Mouse (Mus musculus) hindbrain, postnatal 0 days (tissue): ENCODE measurements at regions not wholly inside any gene's neighbourhood (a gene's known extent, or its start where the extent isn't known, plus 50 kb on each side); places are given as distances from the start of the nearest gene placed in this dataset.

Experiments used
- ATAC-seq: fragments of 200-750 bp; cut with Nextera tagmentation; 2 replicates; pipeline ENCODE4 v1.8.0; 2017; ENCODE audit warnings: mild to moderate bottlenecking, moderate TSS enrichment, moderate library complexity
- DNase-seq: peaks from one replicate; pipeline ENCODE4 v3.0.0-alpha.2; 2015; ENCODE audit warnings: low spot score
- H3K27ac ChIP-seq: fragments of 300-500 bp; sonication (generic); 2 replicates; pipeline ENCODE4 v1.5.1; 2014; ENCODE audit warnings: mild to moderate bottlenecking
- H3K27me3 ChIP-seq: fragments of 300-500 bp; sonication (generic); 2 replicates; pipeline ENCODE4 v1.6.1; 2014; ENCODE audit warnings: low read length, mixed read lengths; ENCODE audit not compliant: insufficient read depth
- H3K36me3 ChIP-seq: fragments of 300-500 bp; sonication (generic); 2 replicates; pipeline ENCODE4 v1.6.1; 2014; ENCODE audit warnings: low read length, mixed read lengths; ENCODE audit not compliant: insufficient read depth
- H3K4me1 ChIP-seq: fragments of 300-500 bp; sonication (generic); 2 replicates; pipeline ENCODE4 v1.6.1; 2014; ENCODE audit warnings: antibody characterized with exemption, low read length, mixed read lengths; ENCODE audit not compliant: insufficient read depth
- H3K4me2 ChIP-seq: fragments of 300-500 bp; sonication (generic); 2 replicates; pipeline ENCODE4 v1.6.1; 2014; ENCODE audit warnings: low read depth, mild to moderate bottlenecking, low read length, moderate library complexity, mixed read lengths
- H3K4me3 ChIP-seq: fragments of 300-500 bp; sonication (generic); 2 replicates; pipeline ENCODE4 v1.5.1; 2014; ENCODE audit warnings: low read length
- H3K9ac ChIP-seq: fragments of 300-500 bp; sonication (generic); replicated peaks from 2 replicates; pipeline ENCODE4 v1.6.1; 2014; ENCODE audit warnings: mild to moderate bottlenecking, low read length, moderate library complexity, mixed read lengths
- H3K9me3 ChIP-seq: fragments of 300-500 bp; sonication (generic); 2 replicates; pipeline ENCODE4 v1.6.1; 2016; ENCODE audit warnings: low read length, mixed read lengths
- CTCF ChIP-seq: IDR thresholded peaks from 2 replicates; pipeline ENCODE4 v1.5.1; 2016; ENCODE audit warnings: antibody characterized with exemption, control low read depth, low read depth
- WGBS: fragments of 180-500 bp; shearing (Covaris S2); extraction: QIAGEN DNeasy Blood & Tissue Kit; methylation state at CpG from one replicate; pipeline ENCODE4 v1.1.7; 2014; 5-methylcytosine and 5-hydroxymethylcytosine counted together

DNA sequence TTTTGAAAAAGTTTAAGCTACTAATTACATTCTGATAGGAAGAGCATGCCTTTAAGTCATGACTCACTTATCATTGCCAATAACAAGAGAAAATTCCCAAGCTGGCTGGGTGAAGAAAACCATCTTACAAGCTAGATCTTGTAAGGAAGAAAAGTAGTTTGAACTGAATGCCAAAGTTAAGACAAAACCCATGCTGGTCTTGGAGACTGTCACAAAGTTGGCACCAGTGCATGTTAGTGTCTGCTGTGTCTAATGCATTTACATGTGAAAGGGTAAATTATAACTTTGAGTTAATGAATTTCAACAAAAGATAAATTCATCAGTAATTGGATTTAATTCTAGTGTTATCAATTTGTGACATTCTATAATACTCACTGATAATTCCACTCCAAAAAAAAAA, 533.6 kb upstream of the Fam241a start:
- Histone ChIP-seq H3K4me1 (no peaks in the 10 kb centered on the region), H3K9me3 (no peaks in the 10 kb centered on the region), H3K4me2 (no peak overlapping the region), H3K27me3 (no peaks in the 10 kb centered on the region), H3K36me3 (no peaks in the 10 kb centered on the region), H3K9ac (no peak overlapping the region), H3K27ac (no peak overlapping the region), H3K4me3 (no peak overlapping the region)
- no peak for ATAC-seq
- no peak for TF ChIP-seq CTCF
- peak; percentile 10 for DNase-seq

DNA sequence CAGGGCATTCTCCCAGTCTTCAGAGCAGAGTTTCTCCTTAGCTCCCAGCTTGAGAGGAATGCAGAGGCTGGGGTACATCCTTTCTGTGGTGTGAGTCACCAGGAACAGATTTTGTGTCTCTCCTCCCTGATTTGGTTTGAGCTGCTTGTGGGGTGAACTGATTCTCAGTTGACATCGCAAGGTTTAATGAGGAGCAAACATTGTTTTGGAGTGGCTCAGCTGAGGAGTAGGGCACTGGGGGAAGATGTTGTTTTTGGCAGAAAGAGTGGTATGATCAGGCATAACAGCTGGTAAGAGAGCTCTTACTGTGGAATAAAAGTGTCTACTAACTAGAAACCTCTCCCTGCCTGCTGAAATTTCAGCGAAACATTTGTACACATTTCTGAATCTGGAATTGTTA, 519.4 kb upstream of the Fam241a start:
- Histone ChIP-seq H3K4me2 (no peak overlapping the region), H3K9me3 (no peaks in the 10 kb centered on the region), H3K27ac (no peak overlapping the region), H3K9ac (no peak overlapping the region), H3K36me3 (no peaks in the 10 kb centered on the region), H3K4me1 (no peaks in the 10 kb centered on the region), H3K27me3 (no peaks in the 10 kb centered on the region), H3K4me3 (no peak overlapping the region)
- 94% methylated on average over 2 of the region's 2 CpGs for WGBS
- DNase-seq (no peak), ATAC-seq (no peak)
- no peak for TF ChIP-seq CTCF

DNA sequence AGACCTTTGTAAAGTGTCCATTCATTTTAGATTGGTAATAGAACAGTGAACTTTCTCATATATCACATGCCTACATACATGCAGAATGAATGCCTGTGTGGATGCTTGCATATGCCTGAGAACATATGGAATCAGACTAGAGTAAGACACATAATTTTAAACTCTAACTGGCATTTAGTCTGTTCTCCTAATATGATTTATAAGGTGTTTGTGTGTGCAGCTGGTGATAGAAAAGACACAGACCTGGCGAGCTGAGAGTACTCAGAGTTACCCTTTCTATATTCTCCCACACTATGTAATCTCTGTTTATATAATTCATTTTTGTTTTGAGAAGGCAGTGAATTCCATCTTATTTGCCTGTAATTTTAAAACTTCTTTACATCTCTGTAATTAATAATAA, 517.4 kb upstream of the Fam241a start:
- no peak for TF ChIP-seq CTCF
- no peak overlapping the region for H3K4me2 ChIP-seq
- H3K36me3 ChIP-seq: no peaks in the 10 kb centered on the region
- H3K27ac ChIP-seq: no peak overlapping the region
- H3K9ac ChIP-seq: no peak overlapping the region
- ATAC-seq (no peak), DNase-seq (no peak)
- no peak overlapping the region for H3K4me3 ChIP-seq
- no peaks in the 10 kb centered on the region for H3K9me3 ChIP-seq
- no peaks in the 10 kb centered on the region for H3K4me1 ChIP-seq
- no peaks in the 10 kb centered on the region for H3K27me3 ChIP-seq
- 88% methylated on average over 1 of the region's 1 CpGs for WGBS

DNA sequence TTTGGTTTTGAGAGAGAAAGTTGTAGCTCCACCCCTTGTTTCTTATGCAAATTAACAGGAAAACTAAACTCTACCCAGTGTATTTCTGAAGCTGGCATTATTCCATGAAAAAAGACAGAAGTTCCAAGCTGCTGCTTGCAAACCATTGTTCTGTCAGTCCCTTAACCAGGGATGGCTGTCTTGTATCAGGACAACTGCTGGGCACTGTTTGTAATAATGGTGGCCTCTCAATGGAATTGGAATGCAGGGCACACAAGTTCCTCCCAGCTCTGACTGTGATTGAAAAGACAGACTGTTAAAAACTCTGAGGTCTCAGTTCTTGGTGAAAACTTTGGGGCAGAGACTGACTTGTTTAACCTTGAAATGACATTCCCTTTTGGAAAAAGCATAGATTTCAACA, 516.0 kb upstream of the Fam241a start:
- Histone ChIP-seq H3K36me3 (no peaks in the 10 kb centered on the region), H3K27me3 (no peaks in the 10 kb centered on the region), H3K4me2 (no peak overlapping the region), H3K4me1 (no peaks in the 10 kb centered on the region), H3K27ac (no peak overlapping the region), H3K4me3 (no peak overlapping the region), H3K9ac (no peak overlapping the region), H3K9me3 (no peaks in the 10 kb centered on the region)
- TF ChIP-seq CTCF: no peak
- peak; percentile 3 for DNase-seq
- no peak for ATAC-seq

DNA sequence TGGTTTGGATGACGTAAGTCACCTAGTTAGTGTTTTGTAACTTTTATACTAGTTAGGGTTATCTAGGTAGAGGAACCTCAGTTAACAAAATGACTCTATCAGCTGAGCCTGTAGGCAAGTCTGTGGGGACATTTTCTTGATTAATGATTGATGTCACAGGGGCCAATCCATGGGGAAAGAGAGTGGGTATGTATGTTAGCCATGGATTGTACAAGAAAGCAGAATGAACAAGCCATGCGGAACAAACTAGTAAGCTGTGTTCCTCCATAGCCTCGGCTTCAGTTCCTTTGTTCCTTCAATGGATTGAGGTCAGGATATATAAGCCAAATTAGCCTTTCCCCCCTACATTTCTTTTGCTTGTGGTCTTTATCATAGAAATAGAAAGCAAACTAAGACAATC, 498.7 kb upstream of the Fam241a start:
- TF ChIP-seq CTCF: no peak
- no peaks in the 10 kb centered on the region for H3K9me3 ChIP-seq
- no peaks in the 10 kb centered on the region for H3K36me3 ChIP-seq
- H3K27me3 ChIP-seq: no peaks in the 10 kb centered on the region
- H3K4me3 ChIP-seq: no peak overlapping the region
- H3K9ac ChIP-seq: no peak overlapping the region
- H3K4me2 ChIP-seq: no peak overlapping the region
- ATAC-seq: no peak
- no peak overlapping the region for H3K27ac ChIP-seq
- DNase-seq: no peak
- 79% methylated on average over 3 of the region's 3 CpGs for WGBS
- H3K4me1 ChIP-seq: no peaks in the 10 kb centered on the region

DNA sequence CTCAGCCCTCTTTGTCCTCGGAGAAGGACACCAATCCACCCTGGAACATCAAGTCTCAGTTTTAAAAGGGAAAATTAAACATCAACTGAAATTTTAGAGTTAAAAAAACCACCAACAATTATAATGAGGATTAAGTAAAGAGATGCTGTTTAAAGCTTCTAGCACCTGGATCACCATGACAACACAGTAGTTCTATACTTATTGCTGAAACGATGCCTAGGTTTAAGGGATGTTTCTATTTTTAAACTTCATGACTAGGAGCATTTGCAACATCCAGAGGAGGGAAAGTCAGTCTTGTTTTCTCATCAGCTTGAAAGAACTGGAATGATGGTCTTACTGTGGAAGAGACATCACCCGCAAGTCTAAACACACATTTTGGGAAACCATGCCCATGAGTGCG, 484.5 kb upstream of the Fam241a start:
- Histone ChIP-seq H3K9ac (no peak overlapping the region), H3K4me3 (no peak overlapping the region), H3K9me3 (no peaks in the 10 kb centered on the region), H3K4me1 (no peaks in the 10 kb centered on the region), H3K36me3 (no peaks in the 10 kb centered on the region), H3K27ac (no peak overlapping the region), H3K27me3 (no peaks in the 10 kb centered on the region), H3K4me2 (no peak overlapping the region)
- ATAC-seq: no peak
- no peak for TF ChIP-seq CTCF
- 83% methylated on average over 4 of the region's 4 CpGs for WGBS
- no peak for DNase-seq

DNA sequence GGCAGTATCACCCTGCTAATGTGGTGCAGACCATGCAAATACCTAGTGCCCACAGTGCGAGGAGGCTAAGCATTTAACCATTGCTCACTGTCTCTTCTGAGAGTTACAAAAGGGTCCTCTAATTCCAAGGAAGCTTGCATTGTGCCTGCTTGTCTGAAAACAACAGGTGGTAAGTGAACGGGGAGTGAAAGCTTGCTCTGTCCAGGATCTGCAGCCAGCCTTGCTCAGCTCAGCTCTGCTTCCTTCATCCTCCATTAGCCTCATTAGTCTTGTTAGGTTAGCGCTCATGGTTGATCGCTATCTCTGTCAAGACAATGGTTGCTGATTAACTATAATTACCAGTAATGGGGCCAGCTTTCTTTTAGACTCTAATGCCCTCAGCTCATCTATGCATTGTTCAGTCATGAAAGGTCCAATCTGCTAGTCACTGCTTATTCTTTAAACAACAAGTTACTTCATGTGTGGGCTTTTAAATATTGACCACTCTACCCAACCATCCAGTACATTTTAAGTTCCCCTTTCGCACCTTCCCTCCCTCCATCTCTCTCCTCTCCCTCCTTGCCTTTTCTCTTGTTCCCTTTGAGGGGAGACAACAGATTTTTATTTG, 473.5 kb upstream of the Fam241a start:
- Histone ChIP-seq H3K9me3 (no peaks in the 10 kb centered on the region), H3K9ac (no peak overlapping the region), H3K4me1 (0 out of 2 replicates have a peak, but pooled peaks cover 4% of the 10 kb centered on the region), H3K27me3 (no peaks in the 10 kb centered on the region), H3K36me3 (no peaks in the 10 kb centered on the region), H3K4me3 (no peak overlapping the region), H3K4me2 (no peak overlapping the region), H3K27ac (no peak overlapping the region)
- TF ChIP-seq CTCF: no peak
- DNase-seq: no peak
- 18% methylated on average over 5 of the region's 5 CpGs for WGBS
- no peak for ATAC-seq
